Mouse (Mus musculus): Measurements from ENCODE around the gene Zfp800.

GRCm38 (mm10) chr6:28428290-28428689 lies 30.5 kb upstream of the Zfp800 start, which contains the start of gene Gcc1:
- TF ChIP-seq POLR2AphosphoS5 (IDR thresholded peaks at IDR 0.05; ENCODE audit: insufficient replicate concordance, low read depth, low read length): no peak
- no peak for TF ChIP-seq CTCF (IDR thresholded peaks at IDR 0.05; ENCODE audit: low read depth, low read length)
- TF ChIP-seq GATA1 (IDR thresholded peaks at IDR 0.05; ENCODE audit: borderline replicate concordance, low read length): no peak
- TF ChIP-seq GATA2 (IDR thresholded peaks at IDR 0.05; ENCODE audit: borderline replicate concordance, low read depth, low read length): no peak
- no peak for TF ChIP-seq TAL1 (conservative IDR thresholded peaks at IDR 0.05; ENCODE audit: low read depth, low read length)
